Mouse (Mus musculus): ENCODE measurements at regions not wholly inside any gene's neighbourhood (a gene's known extent, or its start where the extent isn't known, plus 50 kb on each side); places are given as distances from the start of the nearest gene placed in this dataset.

GRCm38 (mm10) chr13:118849541-118849940 lies 179.9 kb downstream of the Fgf10 start:
- no peak for DNase-seq (ENCODE audit: low read depth, low spot score)

- no peak for DNase-seq (ENCODE audit: low read depth, low spot score)
Observed at GRCm38 (mm10) chr13:118850708-118851107, 181.1 kb downstream of the Fgf10 start.

- DNase-seq (ENCODE audit: low read depth, low spot score) = no peak
Observed at GRCm38 (mm10) chr13:118886339-118886810, 216.8 kb downstream of the Fgf10 start.

GRCm38 (mm10) chr13:118895079-118895478 lies 225.5 kb downstream of the Fgf10 start:
- DNase-seq (ENCODE audit: low read depth, low spot score) = no peak

GRCm38 (mm10) chr13:118901950-118902349 lies 232.4 kb downstream of the Fgf10 start:
- no peak for DNase-seq (ENCODE audit: low read depth, low spot score)

GRCm38 (mm10) chr13:118910351-118910750 lies 240.8 kb downstream of the Fgf10 start:
- no peak for DNase-seq (ENCODE audit: low read depth, low spot score)

- no peak for DNase-seq (ENCODE audit: low read depth, low spot score)
Observed at GRCm38 (mm10) chr13:118940786-118941185, 271.2 kb downstream of the Fgf10 start.

GRCm38 (mm10) chr13:118966120-118966676 lies 296.6 kb downstream of the Fgf10 start:
- no peak for DNase-seq (ENCODE audit: low read depth, low spot score)

- DNase-seq (ENCODE audit: low read depth, low spot score) = no peak
Observed at GRCm38 (mm10) chr13:118967707-118968106, 298.1 kb downstream of the Fgf10 start.

GRCm38 (mm10) chr13:118975008-118975407 lies 305.4 kb downstream of the Fgf10 start:
- DNase-seq (ENCODE audit: low read depth, low spot score) = no peak

GRCm38 (mm10) chr13:118975519-118975918 lies 305.9 kb downstream of the Fgf10 start:
- no peak for DNase-seq (ENCODE audit: low read depth, low spot score)

- DNase-seq (ENCODE audit: low read depth, low spot score) = no peak
Observed at GRCm38 (mm10) chr13:118979505-118979904, 309.9 kb downstream of the Fgf10 start.

GRCm38 (mm10) chr13:118981196-118981810 lies 311.7 kb downstream of the Fgf10 start:
- DNase-seq (ENCODE audit: low read depth, low spot score) = no peak

GRCm38 (mm10) chr13:118985285-118985684 lies 315.7 kb downstream of the Fgf10 start:
- no peak for DNase-seq (ENCODE audit: low read depth, low spot score)

GRCm38 (mm10) chr13:119025305-119025975 lies 355.8 kb downstream of the Fgf10 start:
- no peak for DNase-seq (ENCODE audit: low read depth, low spot score)

GRCm38 (mm10) chr13:119039616-119040015 lies 370.0 kb downstream of the Fgf10 start:
- no peak for DNase-seq (ENCODE audit: low read depth, low spot score)

- DNase-seq (ENCODE audit: low read depth, low spot score) = no peak
Observed at GRCm38 (mm10) chr13:119045112-119045511, 375.5 kb downstream of the Fgf10 start.

GRCm38 (mm10) chr13:119068745-119069580 lies 359.4 kb upstream of the Paip1 start:
- DNase-seq (ENCODE audit: low read depth, low spot score) = no peak

GRCm38 (mm10) chr13:119069581-119069936 lies 358.8 kb upstream of the Paip1 start:
- DNase-seq (ENCODE audit: low read depth, low spot score) = no peak

- DNase-seq (ENCODE audit: low read depth, low spot score) = no peak
Observed at GRCm38 (mm10) chr13:119079243-119079642, 349.2 kb upstream of the Paip1 start.

GRCm38 (mm10) chr13:119081691-119082090 lies 346.7 kb upstream of the Paip1 start:
- DNase-seq (ENCODE audit: low read depth, low spot score) = no peak

GRCm38 (mm10) chr13:119117906-119118305 lies 310.5 kb upstream of the Paip1 start:
- no peak for DNase-seq (ENCODE audit: low read depth, low spot score)
